ENCODE assay signal across 8 mouse cellular contexts in genomic region chr8:111642939-111643263, GRCm38 (mm10). TPM values are rescaled to one million over a fixed set of nuclear protein-coding genes. Genes with fewer than 3 reads are reported as not detected.
DNase-seq lines count a peak whose midpoint lies in the region; ATAC-seq and TF ChIP-seq lines count a peak whose summit lies in the region.

No protein-coding gene starts in this region.

- no peaks in the 10 kb centered on the region for H3K27me3 ChIP-seq in heart, embryonic 12.5 days (replicated peaks)
- peaks cover 2% of the 10 kb centered on the region; the same call in 1 of the 2 replicates for H3K27me3 ChIP-seq in G1E (ENCODE audit: insufficient read depth, low read length)
- no peaks in the 10 kb centered on the region for H3K27me3 ChIP-seq in hindbrain, embryonic 11.5 days (ENCODE audit: control insufficient read depth, insufficient read depth, low read length)

- peak overlapping the region; percentile 76 for H3K4me2 ChIP-seq in heart, embryonic 12.5 days
- peak overlapping the region; percentile 49 for H3K4me2 ChIP-seq in hindbrain, embryonic 11.5 days (replicated peaks; ENCODE audit: low read depth, low read length)

- peak overlapping the region; percentile 93 for H3K27ac ChIP-seq in heart, embryonic 12.5 days (ENCODE audit: poor library complexity, severe bottlenecking)
- H3K27ac ChIP-seq in hindbrain, embryonic 11.5 days (ENCODE audit: low read depth, low read length) = no peak overlapping the region; the same call in 1 of the 2 replicates

- DNase-seq in heart, adult 18-20 months = no peak
- no peak for DNase-seq in G1E (ENCODE audit: low spot score)
- no peak for DNase-seq in hindbrain, embryonic 11.5 days (ENCODE audit: low spot score)
- DNase-seq in layer of hippocampus, postnatal 36 days = no peak
- DNase-seq in frontal cortex, postnatal 14 days (ENCODE audit: low spot score in 2 of 2) = no peak
- DNase-seq in natural killer cell, adult 2 months (ENCODE audit: low spot score in 2 of 2) = no peak

- H3K9ac ChIP-seq in heart, embryonic 12.5 days = peak overlapping the region; percentile 91
- peak overlapping the region; percentile 92; the same call in 1 of the 2 replicates for H3K9ac ChIP-seq in hindbrain, embryonic 11.5 days (ENCODE audit: low read depth, low read length)

- H3K36me3 ChIP-seq in heart, embryonic 12.5 days = no peaks in the 10 kb centered on the region
- no peaks in the 10 kb centered on the region for H3K36me3 ChIP-seq in G1E (replicated peaks)
- H3K36me3 ChIP-seq in hindbrain, embryonic 11.5 days (ENCODE audit: control insufficient read depth, insufficient read depth, low read length) = no peaks in the 10 kb centered on the region

- TF ChIP-seq CTCF in G1E (IDR thresholded peaks at IDR 0.05; ENCODE audit: low read depth, low read length) = no peak

- 10% methylated on average over 5 of the region's 5 CpGs for WGBS in heart, embryonic 12.5 days
- 15% methylated on average over 5 of the region's 5 CpGs for WGBS in hindbrain, embryonic 11.5 days

- peak; percentile 13; the same call in 1 of the 2 replicates for ATAC-seq in heart, embryonic 12.5 days (ENCODE audit: insufficient number of reproducible peaks, low FRiP score)
- 0 out of 2 replicates have a peak, but pooled peaks have one; percentile 0 for ATAC-seq in G1E (ENCODE audit: extremely low read depth, insufficient number of reproducible peaks, low FRiP score, poor library complexity, severe bottlenecking)
- ATAC-seq in hindbrain, embryonic 11.5 days (ENCODE audit: low FRiP score) = peak; percentile 46
- ATAC-seq in megakaryocyte progenitor cell, adult 5-6 weeks (replicated peaks; ENCODE audit: poor library complexity) = peak; percentile 1; the same call in 1 of the 2 replicates

- peaks cover 16% of the 10 kb centered on the region for H3K4me1 ChIP-seq in heart, embryonic 12.5 days (replicated peaks)
- H3K4me1 ChIP-seq in G1E (ENCODE audit: insufficient read depth, low read depth, low read length) = peaks cover 69% of the 10 kb centered on the region
- 0 out of 2 replicates have a peak, but pooled peaks cover 2% of the 10 kb centered on the region for H3K4me1 ChIP-seq in hindbrain, embryonic 11.5 days (replicated peaks; ENCODE audit: control insufficient read depth, insufficient read depth, low read length)

- no peaks in the 10 kb centered on the region for H3K9me3 ChIP-seq in heart, embryonic 12.5 days (replicated peaks)
- H3K9me3 ChIP-seq in G1E (replicated peaks) = no peaks in the 10 kb centered on the region
- no peaks in the 10 kb centered on the region for H3K9me3 ChIP-seq in hindbrain, embryonic 11.5 days (ENCODE audit: control insufficient read depth, low read length)

- H3K4me3 ChIP-seq in heart, embryonic 12.5 days = peak overlapping the region; percentile 81
- peak overlapping the region; percentile 86 for H3K4me3 ChIP-seq in G1E (ENCODE audit: low read depth, low read length)
- peak overlapping the region; percentile 79 for H3K4me3 ChIP-seq in hindbrain, embryonic 11.5 days (ENCODE audit: low read depth, low read length)

RNA-seq across cellular contexts. Expression of gene Zfp1, which starts 0.3 kb away (rescaled TPM):
- 14.4 and 15.6 TPM in 2 replicates for polyA plus RNA-seq in heart, embryonic 12.5 days (2016; fragmentation: Nextera tagmentation; extraction: Ambion mirVana)
- 1 to 10 TPM; 6.5 to 7.4 TPM for total RNA-seq in heart, adult 18-20 months (2021)
- 16.1 and 21.1 TPM in 2 replicates for total RNA-seq in G1E (2014; fragmentation: Nextera tagmentation)
- total RNA-seq in G1E (2017) = 10.9 and 11.8 TPM in 2 replicates
- polyA plus RNA-seq in G1E (2012) = 7.1 and 7.3 TPM in 2 replicates
- polyA plus RNA-seq in hindbrain, embryonic 11.5 days (2014; fragmentation: Nextera tagmentation; extraction: Ambion mirVana) = 24.5 and 25.1 TPM in 2 replicates
- 14.7 and 16.9 TPM in 2 replicates for total RNA-seq in megakaryocyte progenitor cell, adult 5-6 weeks (2015)
- 11.2 and 19.2 TPM in 2 replicates for total RNA-seq in megakaryocyte progenitor cell, adult 5-6 weeks (2017)
- 10 to 100 TPM; 19.7 to 21.8 TPM for total RNA-seq in layer of hippocampus, postnatal 36 days (2021)

RNA-seq across cellular contexts. Expression of gene Ldhd, which starts 12.7 kb away (rescaled TPM):
- 0.70 and 0.92 TPM in 2 replicates for polyA plus RNA-seq in heart, embryonic 12.5 days (2016; fragmentation: Nextera tagmentation; extraction: Ambion mirVana)
- total RNA-seq in heart, adult 18-20 months (2021) = 10 to 100 TPM; 49.2 to 51.1 TPM
- total RNA-seq in G1E (2014; fragmentation: Nextera tagmentation) = not detected in 2 replicates
- 0.12 and 0.16 TPM in 2 replicates for total RNA-seq in G1E (2017)
- not detected in 2 replicates for polyA plus RNA-seq in G1E (2012)
- 0.08 and 0.25 TPM in 2 replicates for polyA plus RNA-seq in hindbrain, embryonic 11.5 days (2014; fragmentation: Nextera tagmentation; extraction: Ambion mirVana)
- total RNA-seq in megakaryocyte progenitor cell, adult 5-6 weeks (2015) = 0.10 and 0.15 TPM in 2 replicates
- total RNA-seq in megakaryocyte progenitor cell, adult 5-6 weeks (2017) = 0.14 TPM in 1 of 2 replicates, not detected in the other
- 1 to 10 TPM; 6.8 TPM for total RNA-seq in layer of hippocampus, postnatal 36 days (2021)

RNA-seq across cellular contexts. Expression of gene Ctrb1, which starts 47.9 kb away (rescaled TPM):
- polyA plus RNA-seq in heart, embryonic 12.5 days (2016; fragmentation: Nextera tagmentation; extraction: Ambion mirVana) = not detected in 2 replicates
- total RNA-seq in heart, adult 18-20 months (2021) = not detected
- total RNA-seq in G1E (2014; fragmentation: Nextera tagmentation) = not detected in 2 replicates
- not detected in 2 replicates for total RNA-seq in G1E (2017)
- not detected in 2 replicates for polyA plus RNA-seq in G1E (2012)
- not detected in 2 replicates for polyA plus RNA-seq in hindbrain, embryonic 11.5 days (2014; fragmentation: Nextera tagmentation; extraction: Ambion mirVana)
- not detected in 2 replicates for total RNA-seq in megakaryocyte progenitor cell, adult 5-6 weeks (2015)
- total RNA-seq in megakaryocyte progenitor cell, adult 5-6 weeks (2017) = not detected in 2 replicates
- not detected for total RNA-seq in layer of hippocampus, postnatal 36 days (2021)

Comparison
In these comparisons a context has a peak if more than half of its experiments do, and no peak if none do; other contexts are left out.
1. RNA of gene Ldhd, which starts 12.7 kb away (total RNA-seq): 49.2 to 51.1 TPM in heart, adult 18-20 months and 6.8 TPM in layer of hippocampus, postnatal 36 days; 0.12 to 0.16 TPM in G1E and 0.10 to 0.15 TPM in megakaryocyte progenitor cell, adult 5-6 weeks; every median in the first group is over 4 times any median in the second.
2. Peak in every context shown above with its lines, with median percentiles within 50 percentile points of each other: ATAC-seq and H3K4me3 ChIP-seq.